13 mouse cellular contexts compared by ENCODE assay signal in the genomic region with DNA sequence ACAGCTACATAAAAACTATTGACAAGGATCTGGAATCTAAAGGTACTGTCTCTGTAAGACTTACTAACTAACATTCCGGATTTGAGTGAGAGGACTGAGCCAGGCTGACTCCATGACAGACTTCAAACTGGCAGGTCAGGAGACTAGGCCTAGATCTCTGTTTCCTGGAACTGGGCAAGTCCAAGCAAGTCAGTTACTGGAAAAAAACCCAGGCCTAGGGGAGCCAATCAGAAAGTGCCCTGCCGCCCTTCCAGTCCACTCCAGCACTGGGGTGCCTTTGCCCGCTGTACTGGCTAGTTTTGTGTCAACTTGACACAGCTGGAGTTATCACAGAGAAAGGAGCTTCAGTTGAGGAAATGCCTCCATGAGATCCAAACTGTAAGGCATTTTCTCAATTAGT.
"Had no signal": no experiment of that assay in that cellular context is flagged by ENCODE, and none has a peak within 500 bp of the region (broad histone marks: within the 10 kb centered on the region; RNA-seq: fewer than 3 reads in every experiment).

No protein-coding gene starts in this region.

- DNase-seq: lung, adult 18-20 months; lung, embryonic 14.5 days; lung, postnatal 10 days; lung, postnatal 4 days; midbrain, embryonic 14.5 days; retina, postnatal 1 day; right cerebral cortex, adult 18-20 months; right cerebral cortex, postnatal 25 days; right cerebral cortex, postnatal 4 days; spleen, adult 18-20 months; thymus, adult 2 months; thymus, postnatal 25 days; thymus, postnatal 4 days had no signal
